Mouse (Mus musculus) embryonic facial prominence, embryonic 12.5 days (tissue): ENCODE data around the gene Mst1. TPM values are rescaled to one million over a fixed set of nuclear protein-coding genes. Genes with fewer than 3 reads are reported as not detected.

Experiments
- ATAC-seq: fragments of 200-750 bp; cut with Nextera tagmentation; 2 replicates; pipeline ENCODE4 v1.8.0; 2017; ENCODE audit not compliant: insufficient number of reproducible peaks, insufficient read depth, low FRiP score, low TSS enrichment
- H3K27ac ChIP-seq: fragments of 300-500 bp; sonication (generic); 2 replicates; pipeline ENCODE4 v1.5.1; 2016; ENCODE audit warnings: mild to moderate bottlenecking
- H3K27me3 ChIP-seq: fragments of 300-500 bp; sonication (generic); 2 replicates; pipeline ENCODE4 v1.6.1; 2016; ENCODE audit warnings: mild to moderate bottlenecking, moderate library complexity
- H3K36me3 ChIP-seq: fragments of 300-500 bp; sonication (generic); 2 replicates; pipeline ENCODE4 v1.6.1; 2016; ENCODE audit warnings: mild to moderate bottlenecking
- H3K4me1 ChIP-seq: fragments of 300-500 bp; sonication (generic); 2 replicates; pipeline ENCODE4 v1.6.1; 2016
- H3K4me2 ChIP-seq: fragments of 300-500 bp; sonication (generic); replicated peaks from 2 replicates; pipeline ENCODE4 v1.6.1; 2016; ENCODE audit warnings: mild to moderate bottlenecking, moderate library complexity
- H3K4me3 ChIP-seq: fragments of 300-500 bp; sonication (generic); 2 replicates; pipeline ENCODE4 v1.5.1; 2016; ENCODE audit warnings: mild to moderate bottlenecking
- H3K9ac ChIP-seq: fragments of 300-500 bp; sonication (generic); 2 replicates; pipeline ENCODE4 v1.6.1; 2016; ENCODE audit warnings: mild to moderate bottlenecking, moderate library complexity
- H3K9me3 ChIP-seq: fragments of 300-500 bp; sonication (generic); 2 replicates; pipeline ENCODE4 v1.6.1; 2016; ENCODE audit warnings: mild to moderate bottlenecking, moderate library complexity
- WGBS: fragments of 180-500 bp; shearing (Covaris S2); methylation state at CpG from one replicate; pipeline ENCODE4 v1.1.7; 2016; 5-methylcytosine and 5-hydroxymethylcytosine counted together
- microRNA-seq: library from miRNA; unstranded; fragments of <30 nt; microRNA quantifications from one replicate; pipeline ENCODE4, GENCODE M21; 2017
- polyA plus RNA-seq: library from polyadenylated mRNA; unstranded; fragments of >200 nt; fragmentation: Nextera tagmentation; extraction: Ambion mirVana; gene quantifications from 2 replicates; pipeline ENCODE4 v1.2.1, GENCODE M21; 2016

The Mst1 gene
- polyA plus RNA-seq, 1 experiment from 2014 or later, result 0.29 TPM

GRCm38 (mm10) chr9:108125731-108126130 lies 45.5 kb downstream of the Mst1 start:
- ATAC-seq, result no peak
- no peaks in the 10 kb centered on the region for H3K4me1 ChIP-seq
- H3K27me3 ChIP-seq, result no peaks in the 10 kb centered on the region
- H3K27ac ChIP-seq, result no peak overlapping the region
- H3K36me3 ChIP-seq, result no peaks in the 10 kb centered on the region
- 91% methylated on average over 8 of the region's 8 CpGs for WGBS
- H3K4me3 ChIP-seq, result no peak overlapping the region
- no peaks in the 10 kb centered on the region for H3K9me3 ChIP-seq
- H3K9ac ChIP-seq, result no peak overlapping the region
- no peak overlapping the region for H3K4me2 ChIP-seq

DNA sequence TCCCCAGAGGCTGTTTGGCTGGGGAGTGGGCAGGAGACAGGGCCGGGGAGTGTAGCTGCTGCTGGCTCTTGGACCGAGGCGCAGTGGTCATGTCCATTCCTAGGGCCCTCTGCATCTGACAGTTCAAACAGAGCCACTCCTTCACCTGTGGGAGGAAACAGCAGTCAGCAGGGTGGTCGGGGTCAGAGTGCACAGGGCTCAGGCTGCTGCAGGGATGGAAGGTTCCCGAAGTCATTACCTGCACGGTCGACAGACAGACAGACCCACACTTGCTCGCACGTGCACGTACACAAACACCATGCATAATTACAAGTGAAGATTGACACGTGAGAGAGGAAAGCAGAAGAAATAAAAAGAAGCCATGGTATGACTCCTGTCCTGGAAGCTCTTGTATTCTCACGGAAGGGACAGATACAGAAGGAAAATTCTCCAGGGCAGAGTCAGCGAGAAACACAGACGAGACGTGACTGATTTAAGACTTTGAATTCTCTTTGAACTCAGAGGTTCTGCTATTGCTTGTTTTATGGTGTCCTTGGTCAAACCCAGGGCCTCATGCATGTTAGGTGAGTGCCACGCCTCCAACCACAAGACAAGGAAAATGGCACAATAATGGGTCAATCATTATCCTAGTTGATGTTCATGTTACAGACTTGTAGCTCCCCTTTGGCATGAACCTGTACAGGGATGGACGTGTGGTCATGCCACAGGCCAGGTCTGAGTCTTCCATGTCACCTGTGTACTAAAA lies 46.4 kb downstream of the Mst1 start:
- Histone ChIP-seq H3K9me3 (no peaks in the 10 kb centered on the region), H3K4me1 (no peaks in the 10 kb centered on the region), H3K27me3 (no peaks in the 10 kb centered on the region), H3K9ac (no peak overlapping the region), H3K4me2 (no peak overlapping the region), H3K36me3 (no peaks in the 10 kb centered on the region), H3K27ac (no peak overlapping the region), H3K4me3 (no peak overlapping the region)
- WGBS, result 83% methylated on average over 17 of the region's 17 CpGs
- no peak for ATAC-seq

DNA sequence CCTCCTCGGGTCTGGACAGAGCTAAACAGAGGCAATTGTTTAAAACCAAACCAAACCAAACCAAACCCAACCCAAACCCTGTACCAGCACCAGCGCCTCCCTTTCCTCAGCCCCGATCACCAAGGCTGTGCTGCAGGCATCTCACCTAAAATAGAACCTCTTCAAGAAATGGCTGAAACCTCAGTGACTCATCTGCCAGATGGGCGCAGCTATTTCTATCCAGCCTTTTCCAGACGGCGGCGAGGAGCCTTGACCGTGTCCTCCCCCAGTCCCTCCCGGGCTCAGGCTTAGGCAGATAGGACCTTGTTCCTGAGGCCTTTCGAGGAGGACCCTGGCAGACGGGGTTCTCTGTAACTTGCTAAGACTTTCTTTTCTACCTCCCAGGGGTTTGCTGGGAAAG lies 48.0 kb downstream of the Mst1 start:
- Histone ChIP-seq H3K36me3 (no peaks in the 10 kb centered on the region), H3K9ac (no peak overlapping the region), H3K4me1 (no peaks in the 10 kb centered on the region), H3K9me3 (no peaks in the 10 kb centered on the region), H3K27ac (no peak overlapping the region), H3K4me3 (no peak overlapping the region), H3K4me2 (no peak overlapping the region), H3K27me3 (no peaks in the 10 kb centered on the region)
- 86% methylated on average over 11 of the region's 11 CpGs for WGBS
- ATAC-seq, result no peak

- WGBS, result 81% methylated on average over 13 of the region's 13 CpGs
- Histone ChIP-seq H3K4me1 (no peaks in the 10 kb centered on the region), H3K9ac (no peak overlapping the region), H3K4me3 (no peak overlapping the region), H3K27ac (no peak overlapping the region), H3K27me3 (no peaks in the 10 kb centered on the region), H3K9me3 (no peaks in the 10 kb centered on the region), H3K36me3 (no peaks in the 10 kb centered on the region), H3K4me2 (no peak overlapping the region)
- no peak for ATAC-seq
Observed at GRCm38 (mm10) chr9:108129042-108129948, 49.1 kb downstream of the Mst1 start.

DNA sequence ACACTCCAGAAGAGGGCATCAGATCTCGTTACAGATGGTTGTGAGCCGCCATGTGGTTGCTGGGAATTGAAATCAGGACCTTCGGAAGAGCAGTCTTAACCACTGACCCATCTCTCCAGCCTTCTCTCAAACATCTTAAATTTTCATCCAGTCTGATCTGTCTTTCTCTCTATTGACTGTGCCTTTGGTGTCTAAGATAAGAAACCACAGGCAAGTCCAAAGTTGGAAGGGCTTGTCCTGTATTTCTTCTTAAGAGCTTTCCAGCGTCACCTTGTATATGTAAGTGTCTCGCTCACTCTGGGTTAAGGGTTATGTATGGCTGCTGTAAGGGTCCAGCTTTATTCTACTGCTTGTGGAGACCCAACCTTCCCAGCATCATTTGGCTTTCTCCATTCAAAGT lies 51.3 kb downstream of the Mst1 start:
- no peak overlapping the region for H3K4me2 ChIP-seq
- no peaks in the 10 kb centered on the region for H3K36me3 ChIP-seq
- no peaks in the 10 kb centered on the region for H3K27me3 ChIP-seq
- ATAC-seq, result no peak
- no peaks in the 10 kb centered on the region for H3K9me3 ChIP-seq
- WGBS, result 90% methylated on average over 5 of the region's 5 CpGs
- no peak overlapping the region for H3K4me3 ChIP-seq
- H3K9ac ChIP-seq, result no peak overlapping the region
- no peaks in the 10 kb centered on the region for H3K4me1 ChIP-seq
- no peak overlapping the region for H3K27ac ChIP-seq

DNA sequence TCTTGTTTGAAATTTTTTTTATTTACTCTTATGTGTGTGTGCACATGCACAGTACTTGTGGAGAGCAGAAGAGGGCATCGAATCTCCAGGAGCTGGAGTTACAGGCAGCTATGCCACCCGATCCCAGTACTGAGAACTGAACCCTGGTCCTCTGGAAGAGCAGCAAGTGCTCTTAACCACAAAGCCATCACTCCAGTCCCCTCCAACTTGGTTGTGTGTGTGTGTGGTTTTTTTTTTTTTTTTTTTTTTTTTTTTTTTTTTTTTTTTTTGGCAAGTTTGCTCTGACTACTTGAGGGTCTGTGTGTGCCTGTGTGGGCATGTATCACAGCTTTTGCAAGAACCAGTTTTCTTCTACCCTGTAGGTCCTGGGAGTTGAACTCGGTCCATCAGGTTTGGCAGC lies 52.1 kb downstream of the Mst1 start:
- Histone ChIP-seq H3K9ac (no peak overlapping the region), H3K27me3 (no peaks in the 10 kb centered on the region), H3K27ac (no peak overlapping the region), H3K9me3 (no peaks in the 10 kb centered on the region), H3K4me2 (no peak overlapping the region), H3K4me3 (no peak overlapping the region), H3K4me1 (peaks cover 7% of the 10 kb centered on the region; the same call in 1 of the 2 replicates), H3K36me3 (no peaks in the 10 kb centered on the region)
- WGBS, result 82% methylated on average over 3 of the region's 3 CpGs
- no peak for ATAC-seq

GRCm38 (mm10) chr9:108133478-108133877 lies 53.2 kb downstream of the Mst1 start:
- no peak for ATAC-seq
- Histone ChIP-seq H3K27ac (no peak overlapping the region), H3K9ac (no peak overlapping the region), H3K27me3 (no peaks in the 10 kb centered on the region), H3K4me1 (peaks cover 10% of the 10 kb centered on the region; the same call in 1 of the 2 replicates), H3K9me3 (no peaks in the 10 kb centered on the region), H3K4me2 (no peak overlapping the region), H3K4me3 (no peak overlapping the region), H3K36me3 (no peaks in the 10 kb centered on the region)
- 64% methylated on average over 1 of the region's 1 CpGs for WGBS

Small RNA genes lying within 50 kb of the gene (microRNA-seq; reads per million reads assigned to microRNA genes)
- gene Gm47303 (not detected), gene Mir7088 (not detected)

Other genes starting within 250 kb of the Mst1 start
- 103 and 110 TPM in 2 replicates for gene Rbm6, start 207.2 kb upstream of the Mst1 start, polyA plus RNA-seq
- 11.3 and 14.1 TPM in 2 replicates for gene Mon1a, start 192.3 kb upstream of the Mst1 start, polyA plus RNA-seq
- 2.8 and 3.6 TPM in 2 replicates for gene Mst1r, start 173.6 kb upstream of the Mst1 start, polyA plus RNA-seq
- gene Actl11, start 152.0 kb upstream of the Mst1 start, polyA plus RNA-seq, result not detected in 2 replicates
- 7.0 and 7.5 TPM in 2 replicates for gene Camkv, start 144.8 kb upstream of the Mst1 start, polyA plus RNA-seq
- gene Traip, start 130.3 kb upstream of the Mst1 start, polyA plus RNA-seq, result 29.4 and 29.6 TPM in 2 replicates
- 24.6 and 25.0 TPM in 2 replicates for gene Uba7, start 104.9 kb upstream of the Mst1 start, polyA plus RNA-seq
- 8.8 and 11.0 TPM in 2 replicates for gene Gm20661, start 97.4 kb upstream of the Mst1 start, polyA plus RNA-seq
- 97.0 and 98.9 TPM in 2 replicates for gene Inka1, start 94.6 kb upstream of the Mst1 start, polyA plus RNA-seq
- 14.6 and 16.2 TPM in 2 replicates for gene Cdhr4, start 87.9 kb upstream of the Mst1 start, polyA plus RNA-seq
- 0.51 and 0.85 TPM in 2 replicates for gene Gm20662, start 84.1 kb upstream of the Mst1 start, polyA plus RNA-seq
- gene Ip6k1, start 77.9 kb upstream of the Mst1 start, polyA plus RNA-seq, result 82.2 and 85.6 TPM in 2 replicates
- gene Gmppb, start 31.2 kb upstream of the Mst1 start, polyA plus RNA-seq, result 25.1 and 28.8 TPM in 2 replicates
- 3.1 and 4.2 TPM in 2 replicates for gene Amigo3, start 27.3 kb upstream of the Mst1 start, polyA plus RNA-seq
- gene Rnf123, start 2.9 kb downstream of the Mst1 start, polyA plus RNA-seq, result 34.5 and 38.2 TPM in 2 replicates
- 54.7 and 55.0 TPM in 2 replicates for gene Apeh, start 14.2 kb downstream of the Mst1 start, polyA plus RNA-seq
- gene Bsn, start 109.9 kb downstream of the Mst1 start, polyA plus RNA-seq, result 1.1 and 1.5 TPM in 2 replicates
- 52.4 and 53.7 TPM in 2 replicates for gene Dag1, start 183.5 kb downstream of the Mst1 start, polyA plus RNA-seq
- gene Nicn1, start 210.0 kb downstream of the Mst1 start, polyA plus RNA-seq, result 53.0 and 54.9 TPM in 2 replicates
- 17.4 and 17.5 TPM in 2 replicates for gene Amt, start 216.4 kb downstream of the Mst1 start, polyA plus RNA-seq
- 380 and 391 TPM in 2 replicates for gene Rhoa, start 225.7 kb downstream of the Mst1 start, polyA plus RNA-seq
- 28.1 and 28.7 TPM in 2 replicates for gene Tcta, start 225.7 kb downstream of the Mst1 start, polyA plus RNA-seq